Mouse (Mus musculus): Measurements from ENCODE around the gene Sgk1.

GRCm38 (mm10) chr10:21980780-21981435 is 98.9 kb downstream of the Sgk1 start:
- TF ChIP-seq CTCF (IDR thresholded peaks at IDR 0.05; ENCODE audit: extremely low read depth, insufficient read depth, low read length) = no peak
- no peak for TF ChIP-seq POLR2A (IDR thresholded peaks at IDR 0.05; ENCODE audit: extremely low read depth, insufficient read depth, low read length)

All from cortical plate, adult 2 months (tissue).